Mouse (Mus musculus) lung, postnatal 10 days (tissue): Measurements from ENCODE around the gene Cybrd1.

Experiments
- DNase-seq: peaks from one replicate; pipeline ENCODE4 v3.0.0; 2021

Cybrd1 gene

GRCm38 (mm10) chr2:71127779-71128534 lies 10.2 kb downstream of the Cybrd1 start:
- peak; percentile 41 for DNase-seq

- no peak for DNase-seq
Measured at GRCm38 (mm10) chr2:71130366-71130765, 12.6 kb downstream of the Cybrd1 start.

- no peak for DNase-seq
Measured at GRCm38 (mm10) chr2:71131866-71132496, 14.3 kb downstream of the Cybrd1 start.

GRCm38 (mm10) chr2:71134041-71134505 lies 16.4 kb downstream of the Cybrd1 start:
- peak; percentile 49 for DNase-seq

- no peak for DNase-seq
Measured at GRCm38 (mm10) chr2:71134836-71135235, 17.1 kb downstream of the Cybrd1 start.

GRCm38 (mm10) chr2:71140622-71141021 lies 22.9 kb downstream of the Cybrd1 start:
- no peak for DNase-seq

- DNase-seq, result no peak
Measured at GRCm38 (mm10) chr2:71142410-71142809, 24.7 kb downstream of the Cybrd1 start.

GRCm38 (mm10) chr2:71145853-71146252 lies 28.1 kb downstream of the Cybrd1 start:
- DNase-seq, result no peak

- peak; percentile 15 for DNase-seq
Measured at GRCm38 (mm10) chr2:71146266-71146665, 28.5 kb downstream of the Cybrd1 start.

GRCm38 (mm10) chr2:71147816-71148215 lies 30.1 kb downstream of the Cybrd1 start:
- no peak for DNase-seq

GRCm38 (mm10) chr2:71152170-71152569 lies 34.4 kb downstream of the Cybrd1 start:
- DNase-seq, result no peak

GRCm38 (mm10) chr2:71155486-71155885 lies 37.8 kb downstream of the Cybrd1 start:
- peak; percentile 78 for DNase-seq

- no peak for DNase-seq
Measured at GRCm38 (mm10) chr2:71156446-71156845, 38.7 kb downstream of the Cybrd1 start.

GRCm38 (mm10) chr2:71157881-71158280 lies 40.2 kb downstream of the Cybrd1 start:
- DNase-seq, result no peak

GRCm38 (mm10) chr2:71159576-71160306 lies 42.0 kb downstream of the Cybrd1 start:
- no peak for DNase-seq

GRCm38 (mm10) chr2:71160307-71160861 lies 42.7 kb downstream of the Cybrd1 start:
- no peak for DNase-seq

- no peak for DNase-seq
Measured at GRCm38 (mm10) chr2:71161558-71161957, 43.8 kb downstream of the Cybrd1 start.

GRCm38 (mm10) chr2:71162831-71163621 lies 45.3 kb downstream of the Cybrd1 start:
- DNase-seq, result no peak

GRCm38 (mm10) chr2:71167211-71167610 lies 49.5 kb downstream of the Cybrd1 start:
- DNase-seq, result no peak

GRCm38 (mm10) chr2:71168461-71169021 lies 50.8 kb downstream of the Cybrd1 start:
- DNase-seq, result peak; percentile 24

- DNase-seq, result no peak
Measured at GRCm38 (mm10) chr2:71173031-71173430, 55.3 kb downstream of the Cybrd1 start.
